Mouse (Mus musculus) regulatory T cell (primary cell): ENCODE measurements around the gene Oas1e.

Source experiments
- in situ Hi-C: fragments of 300-600 bp; cut with MboI, MseI; formaldehyde crosslinking; loops from one replicate; pipeline ENCODE4 v1.15.1; 2025; ENCODE audit warnings: high pct_unique_total_duplicates

The Oas1e gene

GRCm38 (mm10) chr5:120776801-120777200, 18.5 kb downstream of the Oas1e start:
- in situ Hi-C loops: no loop called here

GRCm38 (mm10) chr5:120775287-120775985, 19.9 kb downstream of the Oas1e start:
- in situ Hi-C loops: no loop called here

- in situ Hi-C loops: no loop called here
These were observed 25.9 kb downstream of the Oas1e start for GRCm38 (mm10) chr5:120769396-120769795.

GRCm38 (mm10) chr5:120765010-120765409, 30.3 kb downstream of the Oas1e start:
- in situ Hi-C loops: no loop called here

GRCm38 (mm10) chr5:120761901-120762300, 33.4 kb downstream of the Oas1e start:
- in situ Hi-C loops: no loop called here

- in situ Hi-C loops: no loop called here
These were observed 41.1 kb downstream of the Oas1e start for GRCm38 (mm10) chr5:120754215-120754614.

DNA sequence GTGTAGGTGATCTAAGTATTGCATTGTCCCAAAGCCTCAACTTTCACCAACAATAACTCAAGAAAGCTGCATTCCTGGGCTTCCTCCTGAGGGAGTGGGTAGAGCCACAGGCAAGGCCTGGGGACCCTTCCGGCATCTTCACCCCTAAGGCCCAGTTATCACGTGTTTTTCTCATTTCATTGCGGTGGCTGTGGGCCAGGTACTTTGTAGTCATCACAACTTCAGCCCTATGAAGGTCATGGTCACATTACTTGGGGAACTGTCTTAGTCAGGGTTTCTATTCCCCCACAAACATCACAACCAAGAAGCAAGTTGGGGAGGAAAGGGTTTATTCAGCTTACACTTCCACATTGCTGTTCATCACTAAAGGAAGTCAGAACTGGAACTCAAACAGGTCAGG, 42.5 kb downstream of the Oas1e start:
- in situ Hi-C loops: no loop called here

DNA sequence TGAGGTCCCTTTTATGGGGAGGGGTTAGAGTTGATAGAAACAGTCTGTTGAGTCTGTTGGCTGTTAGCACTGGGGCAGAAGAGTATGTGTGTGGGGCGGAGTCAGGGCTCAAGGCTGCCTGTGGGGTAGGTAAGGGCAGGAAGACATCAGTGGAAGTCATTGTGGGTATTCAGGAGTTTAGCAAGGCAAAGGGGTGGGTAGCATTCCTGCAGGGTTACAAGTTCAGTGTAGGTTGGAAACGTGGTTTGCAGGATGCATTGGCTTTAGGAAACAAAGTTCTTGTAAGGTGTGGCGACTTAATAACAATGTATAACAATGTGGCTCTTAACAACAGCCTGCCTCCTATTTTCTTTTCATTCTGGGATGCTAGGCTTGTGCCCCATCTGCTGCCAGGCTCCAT, 44.1 kb downstream of the Oas1e start:
- in situ Hi-C loops: no loop called here

GRCm38 (mm10) chr5:120749688-120750087, 45.6 kb downstream of the Oas1e start, which contains the start of gene Oas2:
TSS of gene Oas2 (minus strand) at chr5:120749853.
- in situ Hi-C loops: no loop called here

GRCm38 (mm10) chr5:120746451-120746850, 48.9 kb downstream of the Oas1e start:
- in situ Hi-C loops: no loop called here

DNA sequence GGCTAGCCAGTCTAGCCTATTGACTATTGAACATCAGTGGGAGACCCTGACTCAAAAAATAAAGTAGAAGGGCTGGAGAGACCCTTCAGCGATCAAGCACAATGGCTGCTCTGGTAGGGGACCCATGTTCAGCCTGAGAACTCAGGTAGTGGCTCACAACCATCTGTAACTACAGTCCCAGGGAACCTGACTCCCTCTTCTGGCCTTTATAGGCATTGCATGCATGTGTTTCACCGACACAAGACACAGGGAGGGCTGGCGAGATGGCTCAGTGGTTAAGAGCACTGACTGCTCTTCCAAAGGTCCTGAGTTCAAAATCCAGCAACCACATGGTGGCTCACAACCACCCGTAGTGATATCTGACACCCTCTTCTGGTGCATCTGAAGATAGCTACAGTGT, 53.2 kb downstream of the Oas1e start:
- in situ Hi-C loops: no loop called here
